ENCODE assay signal across 18 mouse cellular contexts in genomic region chr10:21046766-21047165, GRCm38 (mm10).
"Had no signal": no experiment of that assay in that cellular context is flagged by ENCODE, and none has a peak within 500 bp of the region (broad histone marks: within the 10 kb centered on the region; RNA-seq: fewer than 3 reads in every experiment).

No protein-coding gene starts in this region.

- H3K4me1 ChIP-seq: limb, embryonic 15.5 days; midbrain, embryonic 12.5 days; midbrain, embryonic 15.5 days had no signal

- DNase-seq: kidney, adult 18-20 months; kidney, adult 9 months; kidney, postnatal 14 days; kidney, postnatal 4 days; left cerebral cortex, postnatal 4 days; liver, embryonic 13.5 days; lung, adult 2 months; lung, postnatal 14 days; lung, postnatal 4 days; right cerebral cortex, postnatal 14 days; right cerebral cortex, postnatal 4 days; thymus, postnatal 25 days had no signal

- ATAC-seq: midbrain, embryonic 15.5 days had no signal

- H3K27me3 ChIP-seq: limb, embryonic 12.5 days; limb, embryonic 15.5 days; liver, embryonic 13.5 days; midbrain, embryonic 12.5 days; midbrain, embryonic 15.5 days had no signal

- H3K9me3 ChIP-seq: limb, embryonic 15.5 days; liver, embryonic 13.5 days; midbrain, embryonic 12.5 days; midbrain, embryonic 15.5 days had no signal

- H3K4me3 ChIP-seq: limb, embryonic 12.5 days; limb, embryonic 15.5 days; liver, embryonic 13.5 days; midbrain, embryonic 12.5 days; midbrain, embryonic 15.5 days; myocyte had no signal

- H3K4me2 ChIP-seq: limb, embryonic 12.5 days; limb, embryonic 15.5 days; liver, embryonic 13.5 days; midbrain, embryonic 12.5 days; midbrain, embryonic 15.5 days had no signal

- H3K9ac ChIP-seq: limb, embryonic 12.5 days; limb, embryonic 15.5 days; liver, embryonic 13.5 days; midbrain, embryonic 12.5 days; midbrain, embryonic 15.5 days had no signal

- H3K27ac ChIP-seq: limb, embryonic 12.5 days; limb, embryonic 15.5 days; liver, embryonic 13.5 days; midbrain, embryonic 12.5 days; midbrain, embryonic 15.5 days; stomach, postnatal 0 days had no signal

- H3K36me3 ChIP-seq: limb, embryonic 12.5 days; limb, embryonic 15.5 days; liver, embryonic 13.5 days; midbrain, embryonic 12.5 days; midbrain, embryonic 15.5 days had no signal
